Mouse (Mus musculus): ENCODE results near the gene Tmie.

DNA sequence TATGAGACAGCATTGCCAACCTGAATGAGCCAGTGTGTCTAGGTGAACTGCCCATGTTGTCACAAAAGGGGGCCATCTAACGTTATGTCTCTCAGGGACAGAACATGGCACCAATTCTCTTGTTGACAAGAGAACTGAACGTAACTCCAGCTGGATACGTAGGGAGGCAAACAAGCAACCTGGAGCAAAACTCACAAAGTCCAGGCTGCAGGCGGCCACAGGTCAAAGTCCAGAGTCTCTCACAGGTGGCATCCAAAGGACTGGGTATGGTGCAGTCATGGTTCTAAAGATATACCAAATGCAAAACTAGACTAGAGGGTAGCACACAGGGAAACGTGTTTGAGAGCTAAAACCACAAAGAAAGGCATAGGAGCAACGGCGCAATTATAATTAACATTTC is 58.5 kb downstream of the Tmie start:
- no peak for TF ChIP-seq CTCF (IDR thresholded peaks at IDR 0.05; ENCODE audit: low read depth)
- TF ChIP-seq EP300 (IDR thresholded peaks at IDR 0.05; ENCODE audit: low read depth) = no peak
